Mouse (Mus musculus): ENCODE results near the gene Ccdc175.

Ccdc175 gene

GRCm38 (mm10) chr12:72096966-72097365, 87.9 kb downstream of the Ccdc175 start:
- peak; percentile 71 for DNase-seq

- peak; percentile 51 for DNase-seq
Observed at GRCm38 (mm10) chr12:72089802-72090201, 95.0 kb downstream of the Ccdc175 start.

- peak; percentile 91 for DNase-seq
Observed at GRCm38 (mm10) chr12:72086166-72086825, 98.5 kb downstream of the Ccdc175 start.

- peak; percentile 100 for DNase-seq
Observed at GRCm38 (mm10) chr12:72085329-72086165, 99.3 kb downstream of the Ccdc175 start, which contains the start of the genes L3hypdh and Jkamp. L3hypdh (minus strand) TSS chr12:72085439. Jkamp (plus strand) TSS chr12:72085589.

- no peak for DNase-seq
Observed at GRCm38 (mm10) chr12:72085024-72085328, 99.9 kb downstream of the Ccdc175 start.

- DNase-seq: no peak
Observed at GRCm38 (mm10) chr12:72084261-72085023, 100.4 kb downstream of the Ccdc175 start.

- peak; percentile 71 for DNase-seq
Observed at GRCm38 (mm10) chr12:72083265-72083664, 101.6 kb downstream of the Ccdc175 start.

- DNase-seq: peak; percentile 88
Observed at GRCm38 (mm10) chr12:72082370-72082769, 102.5 kb downstream of the Ccdc175 start.

GRCm38 (mm10) chr12:72081961-72082360, 102.9 kb downstream of the Ccdc175 start:
- DNase-seq: peak; percentile 33

GRCm38 (mm10) chr12:72078248-72078647, 106.6 kb downstream of the Ccdc175 start:
- DNase-seq: no peak

- peak; percentile 98 for DNase-seq
Observed at GRCm38 (mm10) chr12:72070327-72071269, 114.2 kb downstream of the Ccdc175 start, which contains the start of gene Gpr135. Gpr135 (minus strand) TSS chr12:72071125.

GRCm38 (mm10) chr12:72069626-72070326, 115.1 kb downstream of the Ccdc175 start:
- no peak for DNase-seq

GRCm38 (mm10) chr12:72057780-72058179, 127.0 kb downstream of the Ccdc175 start:
- peak; percentile 10 for DNase-seq

GRCm38 (mm10) chr12:72053851-72054250, 131.0 kb downstream of the Ccdc175 start:
- DNase-seq: peak; percentile 70

GRCm38 (mm10) chr12:72053303-72053702, 131.5 kb downstream of the Ccdc175 start:
- peak; percentile 11 for DNase-seq

- peak; percentile 58 for DNase-seq
Observed at GRCm38 (mm10) chr12:72052571-72052970, 132.3 kb downstream of the Ccdc175 start.

Measured in heart, adult 11 months (tissue).